Mouse (Mus musculus): Measurements from ENCODE around the gene Tcf7l2. TPM values are rescaled to one million over a fixed set of nuclear protein-coding genes. Genes with fewer than 3 reads are reported as not detected.

Tcf7l2 gene
- total RNA-seq, 2 experiments from 2014 or later: 10.5 to 13.1 TPM

- DNase-seq (ENCODE audit: low spot score in 2 of 2): peak in 1 of 2 experiments; percentile 4
These were observed 15.1 kb downstream of the Tcf7l2 start for GRCm38 (mm10) chr19:55756707-55757106.

- DNase-seq (ENCODE audit: low spot score in 2 of 2): no peak
These were observed 15.8 kb downstream of the Tcf7l2 start for GRCm38 (mm10) chr19:55757403-55757802.

- no peak for DNase-seq (ENCODE audit: low spot score in 2 of 2)
These were observed 16.5 kb downstream of the Tcf7l2 start for GRCm38 (mm10) chr19:55758158-55758557.

- no peak for DNase-seq (ENCODE audit: low spot score in 2 of 2)
These were observed 17.4 kb downstream of the Tcf7l2 start for GRCm38 (mm10) chr19:55759006-55759405.

GRCm38 (mm10) chr19:55761086-55761485 lies 19.5 kb downstream of the Tcf7l2 start:
- no peak for DNase-seq (ENCODE audit: low spot score in 2 of 2)

GRCm38 (mm10) chr19:55762187-55762586 lies 20.6 kb downstream of the Tcf7l2 start:
- DNase-seq (ENCODE audit: low spot score in 2 of 2): no peak

- DNase-seq (ENCODE audit: low spot score in 2 of 2): no peak
These were observed 24.2 kb downstream of the Tcf7l2 start for GRCm38 (mm10) chr19:55765814-55766213.

- no peak for DNase-seq (ENCODE audit: low spot score in 2 of 2)
These were observed 25.5 kb downstream of the Tcf7l2 start for GRCm38 (mm10) chr19:55767104-55767503.

- no peak for DNase-seq (ENCODE audit: low spot score in 2 of 2)
These were observed 26.0 kb downstream of the Tcf7l2 start for GRCm38 (mm10) chr19:55767579-55767978.

- DNase-seq (ENCODE audit: low spot score in 2 of 2): no peak
These were observed 26.6 kb downstream of the Tcf7l2 start for GRCm38 (mm10) chr19:55768246-55768645.

GRCm38 (mm10) chr19:55768889-55769288 lies 27.3 kb downstream of the Tcf7l2 start:
- no peak for DNase-seq (ENCODE audit: low spot score in 2 of 2)

GRCm38 (mm10) chr19:55774334-55774733 lies 32.7 kb downstream of the Tcf7l2 start:
- no peak for DNase-seq (ENCODE audit: low spot score in 2 of 2)

- DNase-seq (ENCODE audit: low spot score in 2 of 2): no peak
These were observed 33.2 kb downstream of the Tcf7l2 start for GRCm38 (mm10) chr19:55774824-55775223.

GRCm38 (mm10) chr19:55779871-55780270 lies 38.3 kb downstream of the Tcf7l2 start:
- DNase-seq (ENCODE audit: low spot score in 2 of 2): peak in 1 of 2 experiments; percentile 12

- no peak for DNase-seq (ENCODE audit: low spot score in 2 of 2)
These were observed 39.5 kb downstream of the Tcf7l2 start for GRCm38 (mm10) chr19:55781087-55781486.

GRCm38 (mm10) chr19:55781681-55782080 lies 40.1 kb downstream of the Tcf7l2 start:
- no peak for DNase-seq (ENCODE audit: low spot score in 2 of 2)

- DNase-seq (ENCODE audit: low spot score in 2 of 2): no peak
These were observed 43.3 kb downstream of the Tcf7l2 start for GRCm38 (mm10) chr19:55784796-55785418.

GRCm38 (mm10) chr19:55787420-55787819 lies 45.8 kb downstream of the Tcf7l2 start:
- DNase-seq (ENCODE audit: low spot score in 2 of 2): no peak

- DNase-seq (ENCODE audit: low spot score in 2 of 2): peak in 1 of 2 experiments; percentile 35
These were observed 46.8 kb downstream of the Tcf7l2 start for GRCm38 (mm10) chr19:55788285-55788904.

- no peak for DNase-seq (ENCODE audit: low spot score in 2 of 2)
These were observed 47.3 kb downstream of the Tcf7l2 start for GRCm38 (mm10) chr19:55788905-55789295.

- DNase-seq (ENCODE audit: low spot score in 2 of 2): no peak
These were observed 48.2 kb downstream of the Tcf7l2 start for GRCm38 (mm10) chr19:55789838-55790237.

GRCm38 (mm10) chr19:55791293-55791692 lies 49.7 kb downstream of the Tcf7l2 start:
- DNase-seq (ENCODE audit: low spot score in 2 of 2): no peak

GRCm38 (mm10) chr19:55791886-55792285 lies 50.3 kb downstream of the Tcf7l2 start:
- DNase-seq (ENCODE audit: low spot score in 2 of 2): no peak

All from layer of hippocampus, adult 18-20 months (tissue).